Mouse (Mus musculus): Measurements from ENCODE around the gene Fam20b. TPM values are rescaled to one million over a fixed set of nuclear protein-coding genes. Genes with fewer than 3 reads are reported as not detected.

The Fam20b gene
- polyA plus RNA-seq, 1 experiment from 2014 or later = 15.5 TPM

DNA sequence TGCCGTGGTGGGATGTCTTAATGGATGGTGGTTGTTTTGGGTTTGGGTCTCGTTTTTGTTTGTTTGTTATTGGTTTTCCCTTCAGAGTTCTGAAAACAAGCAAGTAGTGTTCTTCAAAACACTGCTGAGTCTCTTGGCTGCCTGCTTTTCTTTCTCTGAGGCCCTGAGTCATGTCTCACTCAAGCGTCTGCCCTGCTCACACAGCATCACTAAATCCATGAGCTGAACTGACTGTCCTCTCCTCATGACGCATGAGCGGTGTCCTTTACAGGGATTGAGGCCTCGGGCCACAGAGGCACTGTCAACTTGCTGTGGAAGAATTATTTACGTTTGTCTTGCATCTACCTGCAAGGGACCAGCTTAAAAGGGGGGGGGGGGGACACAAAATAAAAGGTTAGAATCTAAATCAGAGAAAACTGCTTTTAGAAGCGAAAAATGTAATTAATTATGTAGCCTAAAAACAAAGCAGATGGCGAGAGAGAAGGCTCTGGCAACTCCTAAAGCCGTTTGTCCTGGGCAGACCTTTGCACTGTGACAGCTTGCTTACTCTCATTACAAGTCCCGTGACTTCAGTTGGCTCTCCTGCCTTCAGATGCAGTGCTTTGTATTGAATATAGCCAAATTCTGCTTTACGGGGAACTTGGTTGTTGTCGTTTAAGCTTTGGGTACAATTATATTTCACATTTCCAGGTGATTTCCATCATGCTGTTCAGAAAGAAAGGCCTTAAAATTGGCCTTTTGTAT lies 73.9 kb downstream of the Fam20b start:
- no peak overlapping the region for H3K4me3 ChIP-seq
- WGBS (ENCODE audit: insufficient replicate concordance) = 79% methylated on average over 13 of the region's 13 CpGs

GRCm38 (mm10) chr1:156644061-156644460 lies 74.8 kb downstream of the Fam20b start:
- no peak for ATAC-seq
- peaks cover 60% of the 10 kb centered on the region for H3K36me3 ChIP-seq

More for the DNA sequence above, 73.9 kb downstream of the Fam20b start:
- Histone ChIP-seq H3K27ac (no peak overlapping the region), H3K27me3 (replicated peaks) (no peaks in the 10 kb centered on the region), H3K4me1 (peaks cover 14% of the 10 kb centered on the region), H3K9me3 (replicated peaks) (no peaks in the 10 kb centered on the region), H3K9ac (no peak overlapping the region), H3K36me3 (peaks cover 55% of the 10 kb centered on the region), H3K4me2 (no peak overlapping the region)
- ATAC-seq = no peak

DNA sequence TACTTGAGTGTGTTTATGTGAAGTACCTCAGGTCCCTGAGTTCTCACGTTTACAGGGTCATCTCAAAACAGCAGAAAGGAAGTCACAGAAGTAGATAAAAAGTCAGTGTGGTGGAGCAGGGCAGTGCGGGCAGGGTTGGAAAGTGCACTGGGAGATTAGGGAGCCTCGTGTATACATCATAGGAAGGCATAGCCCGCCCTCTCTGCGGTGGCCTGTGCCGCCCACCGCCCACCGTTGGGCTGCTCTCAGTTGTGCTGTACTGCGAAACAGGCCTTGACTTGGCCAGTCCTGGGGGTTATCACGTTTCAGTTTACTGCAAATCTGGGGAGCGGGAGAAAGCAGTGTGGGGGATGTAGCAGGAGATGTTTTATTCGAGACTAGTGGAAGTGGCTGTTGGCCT lies 76.1 kb downstream of the Fam20b start:
- Histone ChIP-seq H3K9ac (no peak overlapping the region), H3K4me1 (peaks cover 14% of the 10 kb centered on the region), H3K27me3 (replicated peaks) (no peaks in the 10 kb centered on the region), H3K9me3 (replicated peaks) (no peaks in the 10 kb centered on the region), H3K27ac (no peak overlapping the region), H3K4me3 (no peak overlapping the region), H3K36me3 (peaks cover 67% of the 10 kb centered on the region), H3K4me2 (no peak overlapping the region)
- 50% methylated on average over 12 of the region's 12 CpGs for WGBS (ENCODE audit: insufficient replicate concordance)
- no peak for ATAC-seq

More at GRCm38 (mm10) chr1:156644061-156644460, 74.8 kb downstream of the Fam20b start:
- peaks cover 14% of the 10 kb centered on the region for H3K4me1 ChIP-seq
- no peaks in the 10 kb centered on the region for H3K27me3 ChIP-seq (replicated peaks)
- H3K4me3 ChIP-seq = no peak overlapping the region
- H3K9ac ChIP-seq = no peak overlapping the region
- H3K4me2 ChIP-seq = no peak overlapping the region
- WGBS (ENCODE audit: insufficient replicate concordance) = 77% methylated on average over 10 of the region's 10 CpGs
- no peaks in the 10 kb centered on the region for H3K9me3 ChIP-seq (replicated peaks)
- H3K27ac ChIP-seq = no peak overlapping the region

DNA sequence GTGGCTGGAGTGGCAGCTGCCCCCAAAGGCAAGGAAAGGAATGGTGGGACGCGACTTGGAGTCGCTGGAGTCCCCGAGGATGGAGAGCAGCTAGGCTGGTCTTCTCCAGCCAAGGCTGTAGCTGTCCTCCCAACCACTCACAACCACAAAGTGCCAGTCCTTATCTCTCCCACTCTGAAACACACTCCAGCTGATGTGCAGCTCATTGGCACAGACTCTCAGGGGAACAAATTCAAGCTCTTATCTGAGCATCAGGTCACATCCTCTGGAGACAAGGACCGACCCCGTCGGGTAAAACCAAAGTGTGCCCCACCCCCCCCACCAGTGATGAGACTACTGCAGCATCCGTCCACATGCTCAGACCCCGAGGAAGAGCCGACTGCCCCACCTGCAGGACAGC lies 77.1 kb downstream of the Fam20b start:
- no peak overlapping the region for H3K4me3 ChIP-seq
- 50% methylated on average over 10 of the region's 10 CpGs for WGBS (ENCODE audit: insufficient replicate concordance)
- H3K9me3 ChIP-seq (replicated peaks) = no peaks in the 10 kb centered on the region
- H3K4me2 ChIP-seq = no peak overlapping the region
- H3K36me3 ChIP-seq = peaks cover 68% of the 10 kb centered on the region
- no peaks in the 10 kb centered on the region for H3K27me3 ChIP-seq (replicated peaks)
- no peak overlapping the region for H3K27ac ChIP-seq
- no peak; the same call in 1 of the 2 replicates for ATAC-seq
- H3K4me1 ChIP-seq = peaks cover 14% of the 10 kb centered on the region
- H3K9ac ChIP-seq = no peak overlapping the region

DNA sequence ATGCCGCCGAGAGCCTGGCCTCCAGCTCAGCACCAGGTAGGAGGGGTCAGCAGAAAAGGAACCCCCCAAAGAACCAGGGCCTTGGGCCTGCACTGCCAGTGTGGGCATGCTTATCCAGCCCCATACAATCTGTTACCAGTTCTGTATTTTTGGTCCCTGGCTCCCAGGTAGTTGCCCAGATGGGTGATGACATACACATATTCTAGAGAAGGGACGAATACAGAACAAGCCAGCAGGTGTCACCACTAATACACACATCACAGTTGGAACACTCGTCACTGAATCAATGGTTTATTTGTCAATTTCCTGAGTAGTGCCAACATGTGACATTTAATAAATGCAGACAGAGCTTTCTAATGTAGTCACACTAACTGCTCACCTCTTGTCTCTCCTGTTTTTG lies 78.3 kb downstream of the Fam20b start:
- no peaks in the 10 kb centered on the region for H3K27me3 ChIP-seq (replicated peaks)
- no peak overlapping the region for H3K4me2 ChIP-seq
- no peak overlapping the region for H3K4me3 ChIP-seq
- no peak overlapping the region for H3K9ac ChIP-seq
- no peak for ATAC-seq
- H3K27ac ChIP-seq = no peak overlapping the region
- no peaks in the 10 kb centered on the region for H3K9me3 ChIP-seq (replicated peaks)
- peaks cover 14% of the 10 kb centered on the region for H3K4me1 ChIP-seq
- H3K36me3 ChIP-seq = peaks cover 78% of the 10 kb centered on the region
- 80% methylated on average over 4 of the region's 4 CpGs for WGBS (ENCODE audit: insufficient replicate concordance)

DNA sequence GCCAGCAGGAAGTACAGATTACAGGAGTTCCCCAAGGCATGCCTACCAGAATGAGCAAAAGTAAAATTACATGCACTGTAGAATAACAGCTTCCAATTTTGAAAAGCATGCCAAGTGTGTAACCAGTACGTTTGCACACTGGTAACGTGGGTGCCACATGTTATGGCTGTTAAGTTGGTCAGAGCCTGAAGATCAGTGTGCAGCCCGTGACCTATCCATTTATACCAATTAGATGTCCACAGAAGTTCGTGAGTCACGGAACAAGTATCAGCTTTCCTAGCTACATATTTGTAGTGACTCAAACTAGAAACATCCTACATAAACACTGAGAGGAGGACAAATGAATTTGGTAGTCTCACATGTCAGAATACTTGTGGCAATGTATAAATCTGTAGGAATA lies 79.4 kb downstream of the Fam20b start:
- no peak overlapping the region for H3K4me2 ChIP-seq
- no peak for ATAC-seq
- H3K9me3 ChIP-seq (replicated peaks) = no peaks in the 10 kb centered on the region
- H3K36me3 ChIP-seq = peaks cover 89% of the 10 kb centered on the region
- no peak overlapping the region for H3K27ac ChIP-seq
- H3K4me1 ChIP-seq = peaks cover 14% of the 10 kb centered on the region
- WGBS (ENCODE audit: insufficient replicate concordance) = 82% methylated on average over 5 of the region's 5 CpGs
- no peak overlapping the region for H3K9ac ChIP-seq
- H3K27me3 ChIP-seq (replicated peaks) = no peaks in the 10 kb centered on the region
- no peak overlapping the region for H3K4me3 ChIP-seq

- Histone ChIP-seq H3K9me3 (replicated peaks) (no peaks in the 10 kb centered on the region), H3K36me3 (peaks cover 86% of the 10 kb centered on the region), H3K4me3 (no peak overlapping the region), H3K4me1 (no peaks in the 10 kb centered on the region), H3K27ac (no peak overlapping the region), H3K27me3 (replicated peaks) (no peaks in the 10 kb centered on the region), H3K9ac (no peak overlapping the region), H3K4me2 (no peak overlapping the region)
- ATAC-seq = no peak
- WGBS (ENCODE audit: insufficient replicate concordance) = 71% methylated on average over 2 of the region's 2 CpGs
Measured at GRCm38 (mm10) chr1:156635148-156635547, 83.7 kb downstream of the Fam20b start.

DNA sequence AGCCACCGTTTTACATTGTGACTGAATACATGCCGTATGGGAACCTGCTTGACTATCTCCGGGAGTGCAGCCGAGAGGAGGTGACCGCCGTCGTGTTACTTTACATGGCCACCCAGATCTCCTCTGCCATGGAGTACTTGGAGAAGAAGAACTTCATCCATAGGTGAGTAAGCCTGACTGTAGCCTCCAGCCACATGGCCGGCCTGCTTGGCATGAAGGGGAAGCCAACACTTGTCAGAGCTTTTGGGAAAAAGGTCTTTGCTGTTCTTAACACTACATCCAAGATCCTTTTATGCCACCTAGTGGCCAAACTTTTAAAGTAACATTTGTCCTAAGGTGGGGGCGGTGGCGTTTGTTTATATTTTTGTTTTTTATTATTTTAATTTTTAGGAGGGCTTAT lies 85.8 kb downstream of the Fam20b start:
- no peaks in the 10 kb centered on the region for H3K4me1 ChIP-seq
- peaks cover 84% of the 10 kb centered on the region for H3K36me3 ChIP-seq
- no peak overlapping the region for H3K9ac ChIP-seq
- H3K27me3 ChIP-seq (replicated peaks) = no peaks in the 10 kb centered on the region
- no peak overlapping the region for H3K27ac ChIP-seq
- no peak for ATAC-seq
- WGBS (ENCODE audit: insufficient replicate concordance) = 75% methylated on average over 10 of the region's 10 CpGs
- H3K4me3 ChIP-seq = no peak overlapping the region
- no peaks in the 10 kb centered on the region for H3K9me3 ChIP-seq (replicated peaks)
- H3K4me2 ChIP-seq = no peak overlapping the region

GRCm38 (mm10) chr1:156630965-156631364 lies 87.9 kb downstream of the Fam20b start:
- H3K9me3 ChIP-seq (replicated peaks) = no peaks in the 10 kb centered on the region
- H3K4me3 ChIP-seq = no peak overlapping the region
- H3K27me3 ChIP-seq (replicated peaks) = no peaks in the 10 kb centered on the region
- no peak overlapping the region for H3K27ac ChIP-seq
- H3K4me1 ChIP-seq = no peaks in the 10 kb centered on the region
- H3K36me3 ChIP-seq = peaks cover 77% of the 10 kb centered on the region
- no peak overlapping the region for H3K9ac ChIP-seq
- ATAC-seq = no peak
- H3K4me2 ChIP-seq = no peak overlapping the region

- Histone ChIP-seq H3K9ac (no peak overlapping the region), H3K36me3 (peaks cover 78% of the 10 kb centered on the region), H3K27ac (no peak overlapping the region), H3K9me3 (replicated peaks) (no peaks in the 10 kb centered on the region), H3K27me3 (replicated peaks) (no peaks in the 10 kb centered on the region), H3K4me1 (0 out of 2 replicates have a peak, but pooled peaks cover 7% of the 10 kb centered on the region), H3K4me2 (no peak overlapping the region), H3K4me3 (no peak overlapping the region)
- 81% methylated on average over 8 of the region's 8 CpGs for WGBS (ENCODE audit: insufficient replicate concordance)
- no peak for ATAC-seq
Measured at GRCm38 (mm10) chr1:156629984-156630383, 88.9 kb downstream of the Fam20b start.

Other genes starting within 250 kb of the Fam20b start
- gene Soat1, start 244.8 kb downstream of the Fam20b start, polyA plus RNA-seq (2016; fragmentation: Nextera tagmentation; extraction: Ambion mirVana) = 19.5 and 24.3 TPM in 2 replicates
- gene Gm10031, start 195.1 kb downstream of the Fam20b start, polyA plus RNA-seq (2016; fragmentation: Nextera tagmentation; extraction: Ambion mirVana) = 0.18 and 0.29 TPM in 2 replicates
- 2.4 and 2.5 TPM in 2 replicates for gene Abl2, start 160.3 kb downstream of the Fam20b start, polyA plus RNA-seq (2016; fragmentation: Nextera tagmentation; extraction: Ambion mirVana)
- 2.9 and 3.3 TPM in 2 replicates for gene Tor3a, start 44.7 kb downstream of the Fam20b start, polyA plus RNA-seq (2016; fragmentation: Nextera tagmentation; extraction: Ambion mirVana)
- 0.33 and 0.36 TPM in 2 replicates for gene Angptl1, start 119.5 kb upstream of the Fam20b start, polyA plus RNA-seq (2016; fragmentation: Nextera tagmentation; extraction: Ambion mirVana)
- 25.6 and 26.8 TPM in 2 replicates for gene Ralgps2, start 220.5 kb upstream of the Fam20b start, polyA plus RNA-seq (2016; fragmentation: Nextera tagmentation; extraction: Ambion mirVana)